Mouse (Mus musculus) limb, embryonic 14.5 days (tissue): Measurements from ENCODE around the gene Neil3. TPM values are rescaled to one million over a fixed set of nuclear protein-coding genes. Genes with fewer than 3 reads are reported as not detected.
"Not testable (repeated sequence)": the region's sequence is repeated elsewhere in the genome, so short reads cannot be mapped to it uniquely, and the experiment has no call there.

Experiments used
- ATAC-seq: fragments of 200-750 bp; cut with Nextera tagmentation; 2 replicates; pipeline ENCODE4 v1.8.0; 2017; ENCODE audit warnings: low read depth, moderate number of reproducible peaks, moderate TSS enrichment; ENCODE audit not compliant: low FRiP score
- DNase-seq: peaks from one replicate; pipeline ENCODE4 v3.0.0-alpha.2; 2015; ENCODE audit warnings: low spot score
- H3K27ac ChIP-seq: fragments of 300-500 bp; sonication (generic); replicated peaks from 2 replicates; pipeline ENCODE4 v1.5.1; 2014; ENCODE audit warnings: low read depth, mild to moderate bottlenecking, low read length, moderate library complexity, mixed read lengths
- H3K27me3 ChIP-seq: fragments of 300-500 bp; sonication (generic); 2 replicates; pipeline ENCODE4 v1.6.1; 2014; ENCODE audit warnings: low read length, mixed read lengths; ENCODE audit not compliant: control insufficient read depth, insufficient read depth
- H3K36me3 ChIP-seq: fragments of 300-500 bp; sonication (generic); 2 replicates; pipeline ENCODE4 v1.6.1; 2014; ENCODE audit warnings: mild to moderate bottlenecking, low read length, moderate library complexity, mixed read lengths; ENCODE audit not compliant: control insufficient read depth, insufficient read depth
- H3K4me1 ChIP-seq: fragments of 300-500 bp; sonication (generic); 2 replicates; pipeline ENCODE4 v1.6.1; 2014; ENCODE audit warnings: antibody characterized with exemption, low read length, mixed read lengths; ENCODE audit not compliant: control insufficient read depth, insufficient read depth
- H3K4me2 ChIP-seq: fragments of 300-500 bp; sonication (generic); replicated peaks from 2 replicates; pipeline ENCODE4 v1.6.1; 2014; ENCODE audit warnings: low read depth, mild to moderate bottlenecking, low read length, moderate library complexity; ENCODE audit not compliant: severe bottlenecking
- H3K4me3 ChIP-seq: fragments of 300-500 bp; sonication (generic); replicated peaks from 2 replicates; pipeline ENCODE4 v1.5.1; 2014; ENCODE audit warnings: low read length
- H3K9ac ChIP-seq: fragments of 300-500 bp; sonication (generic); 2 replicates; pipeline ENCODE4 v1.6.1; 2014; ENCODE audit warnings: mild to moderate bottlenecking, low read depth, low read length, moderate library complexity; ENCODE audit not compliant: severe bottlenecking
- H3K9me3 ChIP-seq: fragments of 300-500 bp; sonication (generic); 2 replicates; pipeline ENCODE4 v1.6.1; 2016; ENCODE audit warnings: low read length; ENCODE audit not compliant: control insufficient read depth
- POLR2A ChIP-seq: fragments of 200-500 bp; IDR thresholded peaks from 2 replicates; pipeline ENCODE4 v1.8.0; 2012; ENCODE audit warnings: inconsistent platforms, mild to moderate bottlenecking, moderate library complexity, borderline replicate concordance; ENCODE audit not compliant: insufficient read depth, insufficient read length; ENCODE audit errors: extremely low read depth
- WGBS: fragments of 180-500 bp; shearing (Covaris S2); extraction: QIAGEN DNeasy Blood & Tissue Kit; methylation state at CpG from one replicate; pipeline ENCODE4 v1.1.7; 2014; 5-methylcytosine and 5-hydroxymethylcytosine counted together
- polyA plus RNA-seq, 2 experiments: library from polyadenylated mRNA; depleted of rRNA in 1 of 2; stranded (reverse) in 1 of 2; unstranded in 1 of 2; fragments of >200 nt; fragmentation: Nextera tagmentation in 1 of 2; extraction: Ambion mirVana in 1 of 2; gene quantifications; 2 replicates each; pipeline versions ENCODE4 v1.2.1 to v1.2.3; 2012 to 2014

The Neil3 gene
- polyA plus RNA-seq, 2 experiments, result 16.8 to 30.5 TPM

DNA sequence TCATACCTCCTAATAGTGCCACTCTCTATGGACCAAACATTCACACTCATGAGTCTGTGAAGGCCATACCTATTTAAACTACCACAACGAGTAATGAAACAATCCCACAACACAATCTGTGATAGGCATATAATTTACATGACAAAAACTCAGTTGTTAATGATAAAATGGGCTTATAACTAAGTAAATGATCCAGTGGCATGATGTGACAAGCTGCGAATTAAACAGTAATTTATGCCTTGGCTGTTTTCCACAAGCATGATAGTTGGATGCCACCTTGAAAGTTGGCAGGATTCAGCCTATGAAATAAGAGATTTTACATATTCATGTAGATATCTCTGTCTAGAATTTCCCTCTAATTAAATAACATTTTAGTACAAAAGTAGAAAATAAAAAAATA, 99.3 kb downstream of the Neil3 start:
- Histone ChIP-seq H3K4me2 (no peak overlapping the region), H3K27me3 (no peaks in the 10 kb centered on the region), H3K9me3 (no peaks in the 10 kb centered on the region), H3K4me1 (no peaks in the 10 kb centered on the region), H3K27ac (no peak overlapping the region), H3K36me3 (no peaks in the 10 kb centered on the region), H3K9ac (no peak overlapping the region), H3K4me3 (no peak overlapping the region)
- ATAC-seq (no peak), DNase-seq (no peak)
- WGBS, result 78% methylated on average over 2 of the region's 2 CpGs
- no peak for TF ChIP-seq POLR2A

GRCm38 (mm10) chr8:53538049-53538448, 100.8 kb downstream of the Neil3 start:
- not testable (repeated sequence) for H3K9ac ChIP-seq, ATAC-seq, DNase-seq, H3K36me3 ChIP-seq, H3K4me3 ChIP-seq, H3K27ac ChIP-seq, H3K27me3 ChIP-seq, H3K4me1 ChIP-seq, H3K9me3 ChIP-seq, H3K4me2 ChIP-seq
- WGBS, result 40% methylated on average over 3 of the region's 3 CpGs

Other genes starting within 250 kb of the Neil3 start
- 11.3 and 15.3 TPM in 2 replicates for gene Aga, start 127.3 kb downstream of the Neil3 start, polyA plus RNA-seq (2012; rRNA removed)
- 29.3 and 29.7 TPM in 2 replicates for gene Aga, start 127.3 kb downstream of the Neil3 start, polyA plus RNA-seq (2014; fragmentation: Nextera tagmentation; extraction: Ambion mirVana)